Comparison of ENCODE assay signal across 8 mouse cellular contexts in the genomic region with DNA sequence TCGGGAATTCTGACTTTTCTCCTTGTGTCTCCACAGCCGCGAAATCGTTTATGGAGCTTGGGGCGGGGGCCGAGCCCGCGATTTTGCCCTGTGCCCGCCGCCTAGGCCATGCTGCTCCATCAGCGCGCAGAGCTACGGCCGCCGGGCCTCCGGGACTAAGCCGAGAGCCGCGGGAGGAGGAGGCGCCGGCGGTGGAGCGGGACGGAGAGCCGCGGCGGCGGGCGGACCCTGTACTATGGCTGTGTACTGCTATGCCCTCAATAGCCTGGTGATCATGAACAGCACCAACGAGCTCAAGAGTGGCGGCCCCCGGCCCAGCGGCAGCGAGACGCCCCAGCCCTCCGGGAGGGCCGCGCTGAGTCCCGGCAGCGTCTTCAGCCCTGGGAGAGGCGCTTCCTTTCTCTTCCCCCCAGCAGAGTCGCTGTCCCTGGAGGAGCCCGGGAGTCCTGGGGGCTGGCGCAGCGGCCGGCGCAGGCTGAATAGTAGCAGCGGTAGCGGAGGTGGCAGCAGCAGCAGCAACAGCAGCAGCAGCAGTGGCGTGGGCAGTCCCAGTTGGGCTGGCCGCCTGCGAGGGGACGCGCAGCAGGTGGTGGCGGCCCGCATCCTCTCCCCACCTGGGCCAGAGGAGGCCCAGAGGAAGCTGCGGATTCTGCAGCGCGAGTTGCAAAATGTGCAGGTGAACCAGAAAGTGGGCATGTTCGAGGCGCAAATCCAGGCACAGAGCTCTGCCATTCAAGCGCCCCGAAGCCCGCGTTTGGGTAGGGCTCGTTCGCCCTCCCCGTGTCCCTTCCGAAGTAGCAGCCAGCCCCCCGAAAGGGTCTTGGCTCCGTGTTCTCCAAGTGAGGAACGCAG. TPM values are rescaled to one million over a fixed set of nuclear protein-coding genes. Genes with fewer than 3 reads are reported as not detected.
DNase-seq lines count a peak whose midpoint lies in the region; ATAC-seq and TF ChIP-seq lines count a peak whose summit lies in the region.

No protein-coding gene starts in this region.

- H3K36me3 ChIP-seq in midbrain, embryonic 12.5 days, result no peaks in the 10 kb centered on the region
- no peaks in the 10 kb centered on the region for H3K36me3 ChIP-seq in stomach, embryonic 16.5 days (ENCODE audit: control insufficient read depth, insufficient read depth, low read length)

- H3K27me3 ChIP-seq in Patski, result no peaks in the 10 kb centered on the region
- H3K27me3 ChIP-seq in midbrain, embryonic 12.5 days, result peaks cover 53% of the 10 kb centered on the region
- H3K27me3 ChIP-seq in stomach, embryonic 16.5 days (ENCODE audit: control insufficient read depth, insufficient read depth, low read length), result no peaks in the 10 kb centered on the region

- no peak overlapping the region for H3K27ac ChIP-seq in midbrain, embryonic 12.5 days (replicated peaks)
- H3K27ac ChIP-seq in stomach, embryonic 16.5 days (ENCODE audit: low read length), result peak overlapping the region; percentile 6; the same call in 1 of the 2 replicates

- H3K4me2 ChIP-seq in midbrain, embryonic 12.5 days (replicated peaks), result peak overlapping the region; percentile 98
- peak overlapping the region; percentile 98 for H3K4me2 ChIP-seq in stomach, embryonic 16.5 days (ENCODE audit: low read depth, low read length)

- WGBS in midbrain, embryonic 12.5 days, result under 1% methylated on average over 69 of the region's 72 CpGs
- WGBS in stomach, embryonic 16.5 days, result 8% methylated on average over 72 of the region's 72 CpGs

- peak; percentile 61 to 86 for DNase-seq in adrenal gland, adult (ENCODE audit: inconsistent age in 2 of 2, low spot score in 1 of 2)
- DNase-seq in adrenal gland, postnatal 4 days (ENCODE audit: low spot score in 2 of 2), result no peak
- DNase-seq in Patski (ENCODE audit: low read depth, low spot score), result no peak
- peak; percentile 64 for DNase-seq in embryo, embryonic 11 days
- peak; percentile 41 to 63 for DNase-seq in heart, postnatal 36 days
- DNase-seq in layer of hippocampus, postnatal 36 days, result peak; percentile 63 to 66

- H3K4me1 ChIP-seq in midbrain, embryonic 12.5 days, result peaks cover 31% of the 10 kb centered on the region
- peaks cover 56% of the 10 kb centered on the region for H3K4me1 ChIP-seq in stomach, embryonic 16.5 days (ENCODE audit: control insufficient read depth, insufficient read depth, low read length)

- peak; percentile 35 for ATAC-seq in Patski
- ATAC-seq in midbrain, embryonic 12.5 days (ENCODE audit: low FRiP score, low read depth), result peak; percentile 60
- ATAC-seq in stomach, embryonic 16.5 days (ENCODE audit: insufficient read depth, low FRiP score), result no peak

- POLR2A ChIA-PET in Patski (lab: Charles Lee), result interaction anchor here (1.3 kb wide), 1 partner anchor 55 kb away, joined by 4 read pairs; no protein-coding TSS in a partner anchor

- in situ Hi-C loops in Patski (cut with MboI; ENCODE audit: low pct_unique_long_range_greater_than_20kb), result no loop called here

- CTCF ChIA-PET in Patski (lab: Charles Lee), result interaction anchor here (0.9 to 1.0 kb wide), 2 partner anchors 12 to 63 kb away, joined by 3 read pairs; no protein-coding TSS in a partner anchor

- intact Hi-C loops in heart, postnatal 36 days (cut with DNase I), result no loop called here

- no peaks in the 10 kb centered on the region for H3K9me3 ChIP-seq in midbrain, embryonic 12.5 days
- H3K9me3 ChIP-seq in stomach, embryonic 16.5 days (replicated peaks; ENCODE audit: control insufficient read depth, low read length), result no peaks in the 10 kb centered on the region

- TF ChIP-seq CTCF in Patski (IDR thresholded peaks at IDR 0.05), result no peak

- H3K4me3 ChIP-seq in midbrain, embryonic 12.5 days, result peak overlapping the region; percentile 58
- H3K4me3 ChIP-seq in stomach, embryonic 16.5 days (replicated peaks; ENCODE audit: low read length), result peak overlapping the region; percentile 83

- H3K9ac ChIP-seq in midbrain, embryonic 12.5 days (replicated peaks), result peak overlapping the region; percentile 73
- H3K9ac ChIP-seq in stomach, embryonic 16.5 days (ENCODE audit: low read length), result peak overlapping the region; percentile 92

RNA-seq across cellular contexts. Expression of a gene that starts 2.0 kb away (rescaled TPM):
- 10 to 100 TPM; 73.5 to 77.8 TPM for total RNA-seq in adrenal gland, postnatal 4 days (2021)
- 15.4 TPM for polyA plus RNA-seq in Patski (2021)
- total RNA-seq in heart, postnatal 36 days (2021), result 10 to 100 TPM; 55.1 to 60.7 TPM
- 10 to 100 TPM; 24.2 to 25.2 TPM for total RNA-seq in layer of hippocampus, postnatal 36 days (2021)
- 5.2 and 5.7 TPM in 2 replicates for polyA plus RNA-seq in midbrain, embryonic 12.5 days (2016; fragmentation: Nextera tagmentation; extraction: Ambion mirVana)
- polyA plus RNA-seq in stomach, embryonic 16.5 days (2015; fragmentation: Nextera tagmentation; extraction: Ambion mirVana), result 6.0 and 7.2 TPM in 2 replicates

Comparison
In these comparisons a context has a peak if more than half of its experiments do, and no peak if none do; other contexts are left out.
1. DNase-seq: peak in adrenal gland, adult (2 of 2), embryo, embryonic 11 days (single experiment), heart, postnatal 36 days (2 of 2) and layer of hippocampus, postnatal 36 days (2 of 2); none in adrenal gland, postnatal 4 days (0 of 2) and Patski (single experiment).